Mouse (Mus musculus): ENCODE results near the gene Chit1. TPM values are rescaled to one million over a fixed set of nuclear protein-coding genes. Genes with fewer than 3 reads are reported as not detected.
A peak's percentile ranks its signal among the peaks of the same experiment; 100 is the strongest.

Gene Chit1
- polyA plus RNA-seq (2012; rRNA removed): 0.09 and 0.11 TPM in 2 replicates

DNA sequence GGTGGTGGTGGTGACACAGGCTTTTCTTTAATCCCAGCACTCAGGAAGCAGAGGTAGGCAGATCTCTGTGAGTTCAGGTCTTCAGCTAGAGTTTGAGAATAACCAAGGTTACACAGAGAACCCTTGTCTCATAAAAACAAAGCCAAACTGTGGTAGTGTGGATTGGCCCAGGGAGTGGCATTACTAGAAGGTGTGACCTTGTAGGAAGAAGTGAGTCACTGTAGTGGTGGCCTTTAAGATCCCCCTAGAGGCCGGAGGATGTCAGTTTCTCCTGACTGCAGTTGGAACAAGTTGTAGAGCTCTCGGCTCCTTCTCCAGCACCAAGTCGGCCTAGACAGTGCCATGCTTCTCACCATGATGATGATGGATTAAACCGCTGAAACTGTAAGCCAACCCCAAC is at the start of gene Chit1:
Chit1 (plus strand) TSS at position 264 of the 400 bp plus-strand sequence.
- TF ChIP-seq CTCF (IDR thresholded peaks at IDR 0.05; ENCODE audit: borderline replicate concordance, extremely low read depth, insufficient read depth, insufficient read length): no peak
- no peak for TF ChIP-seq POLR2A (IDR thresholded peaks at IDR 0.05; ENCODE audit: borderline replicate concordance, extremely low read depth, insufficient read depth, insufficient read length, poor library complexity, severe bottlenecking)
- DNase-seq (ENCODE audit: low read depth): no peak

DNA sequence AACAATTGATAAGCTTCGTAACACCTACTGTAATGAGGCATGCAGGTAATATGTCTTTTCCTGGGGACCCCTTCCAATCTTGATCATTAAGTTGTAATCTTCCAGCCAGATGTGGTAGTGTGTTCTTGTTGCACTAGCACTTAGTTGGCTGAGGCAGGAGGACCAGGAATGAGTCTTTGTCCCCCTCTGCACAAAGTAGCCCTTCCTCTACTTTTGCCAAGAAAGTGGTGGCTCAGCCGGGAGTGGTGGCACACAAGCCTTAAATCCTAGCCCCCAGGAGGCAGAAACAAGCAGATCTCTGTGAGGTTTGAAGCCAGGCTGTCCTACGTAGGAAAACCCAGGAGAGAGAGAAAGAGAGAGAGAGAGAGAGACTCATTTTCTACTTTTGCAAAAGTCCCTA is 49.1 kb upstream of the Chit1 start:
- DNase-seq (ENCODE audit: low read depth): no peak
- no peak for TF ChIP-seq POLR2A (IDR thresholded peaks at IDR 0.05; ENCODE audit: borderline replicate concordance, extremely low read depth, insufficient read depth, insufficient read length, poor library complexity, severe bottlenecking)
- TF ChIP-seq CTCF (IDR thresholded peaks at IDR 0.05; ENCODE audit: borderline replicate concordance, extremely low read depth, insufficient read depth, insufficient read length): no peak

DNA sequence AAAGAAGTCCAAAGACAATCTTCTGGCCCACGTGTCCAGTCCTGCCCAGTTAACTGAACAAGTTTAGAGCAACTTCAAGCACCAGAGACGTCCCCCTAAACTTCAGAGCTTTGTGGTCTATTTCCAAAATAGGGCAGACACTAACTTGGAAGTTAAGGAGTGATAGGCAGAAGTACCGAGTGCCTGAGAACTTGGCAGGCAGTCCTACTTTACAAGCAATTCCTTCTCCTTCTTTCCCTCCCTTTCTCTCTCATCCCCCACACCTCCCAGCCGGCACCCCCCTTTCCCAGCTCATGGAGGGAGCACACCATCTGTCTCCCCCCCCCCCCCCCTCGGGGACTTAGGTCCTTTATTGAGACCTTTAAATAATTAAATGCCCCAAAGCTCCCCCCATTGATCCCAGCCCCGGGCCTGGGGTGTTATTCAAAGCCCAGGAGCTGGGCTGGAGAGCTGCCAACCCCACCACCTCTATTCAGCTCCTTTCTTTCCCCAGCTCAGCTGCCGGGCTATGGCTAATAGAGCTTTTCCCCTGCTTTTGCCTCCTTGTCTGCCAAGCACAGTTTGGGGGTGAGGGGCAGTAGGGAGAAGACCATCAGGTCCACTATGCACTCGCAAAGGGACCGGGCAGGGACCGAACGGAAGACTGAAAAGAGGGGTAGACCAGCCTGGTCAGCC is 48.5 kb upstream of the Chit1 start:
- TF ChIP-seq POLR2A (IDR thresholded peaks at IDR 0.05; ENCODE audit: borderline replicate concordance, extremely low read depth, insufficient read depth, insufficient read length, poor library complexity, severe bottlenecking): 0 out of 2 replicates have a peak, but pooled peaks have one; percentile 7
- no peak for TF ChIP-seq CTCF (IDR thresholded peaks at IDR 0.05; ENCODE audit: borderline replicate concordance, extremely low read depth, insufficient read depth, insufficient read length)

DNA sequence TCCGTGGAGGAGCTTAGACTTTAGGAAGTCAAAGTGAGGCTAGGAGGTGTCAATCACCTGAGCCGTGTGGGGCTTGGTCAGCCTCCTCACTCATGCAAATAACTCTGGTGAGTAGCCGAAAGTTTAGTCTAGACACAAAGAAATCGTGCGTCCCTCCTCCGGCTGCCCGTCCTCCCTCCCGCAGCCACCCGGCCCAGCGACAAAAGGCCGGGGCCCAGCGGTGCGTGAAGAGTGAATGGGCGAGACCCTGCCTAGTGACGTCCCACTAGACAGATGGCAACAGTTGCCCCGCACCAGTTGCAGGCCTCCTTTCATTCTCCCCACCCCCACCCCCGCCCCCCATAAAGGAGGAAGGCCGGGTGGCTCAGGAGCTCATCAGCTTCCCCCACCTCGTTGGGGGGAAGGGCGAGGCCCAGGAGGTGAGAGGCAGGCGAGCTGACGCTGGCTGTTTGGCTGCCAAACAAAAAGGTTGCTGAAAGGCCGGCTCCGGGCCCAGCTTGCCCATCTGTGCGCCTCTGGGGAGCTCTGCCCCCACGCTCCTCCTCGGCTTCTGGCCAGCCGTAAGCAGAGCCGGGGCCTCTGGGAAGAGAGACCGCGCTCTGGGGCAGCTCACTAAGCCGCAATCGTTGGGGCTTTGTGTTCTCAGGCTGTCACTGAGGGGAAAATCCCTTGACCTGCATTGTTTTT is 47.8 kb upstream of the Chit1 start:
- DNase-seq (ENCODE audit: low read depth): peak; percentile 98
- TF ChIP-seq CTCF (IDR thresholded peaks at IDR 0.05; ENCODE audit: borderline replicate concordance, extremely low read depth, insufficient read depth, insufficient read length) (no peak), POLR2A (IDR thresholded peaks at IDR 0.05; ENCODE audit: borderline replicate concordance, extremely low read depth, insufficient read depth, insufficient read length, poor library complexity, severe bottlenecking) (no peak)

More for the DNA sequence above, 48.5 kb upstream of the Chit1 start:
- peak; percentile 98 for DNase-seq (ENCODE audit: low read depth)

DNA sequence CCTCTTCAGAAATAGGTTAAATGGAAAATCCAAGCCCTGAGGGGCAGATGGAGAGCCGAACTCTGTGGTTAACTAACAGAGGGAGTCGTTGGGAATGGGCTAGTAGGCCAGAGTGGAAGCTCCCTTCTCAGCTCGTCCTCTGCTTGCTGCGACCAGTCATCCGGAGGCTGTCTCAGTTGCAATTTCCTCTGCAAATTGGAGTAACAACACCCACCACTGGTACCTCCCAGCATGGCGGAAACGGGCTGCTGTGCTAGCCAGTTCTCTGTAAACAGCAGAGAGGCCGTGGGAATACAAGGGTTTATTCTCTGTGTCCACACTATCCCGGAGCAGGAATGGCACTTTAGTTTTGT is 47.3 kb upstream of the Chit1 start:
- TF ChIP-seq POLR2A (IDR thresholded peaks at IDR 0.05; ENCODE audit: borderline replicate concordance, extremely low read depth, insufficient read depth, insufficient read length, poor library complexity, severe bottlenecking) (no peak), CTCF (IDR thresholded peaks at IDR 0.05; ENCODE audit: borderline replicate concordance, extremely low read depth, insufficient read depth, insufficient read length) (no peak)
- DNase-seq (ENCODE audit: low read depth): no peak

DNA sequence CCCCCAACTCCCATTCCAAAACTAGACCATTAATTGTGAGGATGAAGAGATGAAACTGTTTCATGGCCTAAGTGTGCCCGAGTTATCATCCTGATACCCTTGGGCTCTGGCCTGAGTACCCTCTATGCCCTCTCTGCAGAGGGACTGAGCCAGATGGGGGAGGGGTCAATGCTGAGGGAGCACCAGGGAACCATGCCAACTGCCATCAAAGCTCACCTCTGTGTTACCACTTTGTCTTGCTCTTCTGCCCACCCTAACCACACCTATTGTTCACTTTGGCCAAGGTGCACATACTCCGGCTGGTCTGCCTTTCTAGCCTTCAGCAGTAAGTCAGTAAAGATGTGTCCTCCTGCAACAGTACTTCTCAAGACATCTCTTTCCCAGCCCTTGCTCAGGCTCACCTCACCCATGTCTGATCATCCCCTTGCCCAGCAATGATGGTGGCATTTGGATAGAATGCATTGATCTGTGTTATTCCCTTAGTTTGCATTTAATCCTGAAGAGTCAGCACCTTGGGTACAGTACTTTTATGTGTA is 46.7 kb upstream of the Chit1 start:
- DNase-seq (ENCODE audit: low read depth): no peak
- TF ChIP-seq POLR2A (IDR thresholded peaks at IDR 0.05; ENCODE audit: borderline replicate concordance, extremely low read depth, insufficient read depth, insufficient read length, poor library complexity, severe bottlenecking): no peak
- no peak for TF ChIP-seq CTCF (IDR thresholded peaks at IDR 0.05; ENCODE audit: borderline replicate concordance, extremely low read depth, insufficient read depth, insufficient read length)

DNA sequence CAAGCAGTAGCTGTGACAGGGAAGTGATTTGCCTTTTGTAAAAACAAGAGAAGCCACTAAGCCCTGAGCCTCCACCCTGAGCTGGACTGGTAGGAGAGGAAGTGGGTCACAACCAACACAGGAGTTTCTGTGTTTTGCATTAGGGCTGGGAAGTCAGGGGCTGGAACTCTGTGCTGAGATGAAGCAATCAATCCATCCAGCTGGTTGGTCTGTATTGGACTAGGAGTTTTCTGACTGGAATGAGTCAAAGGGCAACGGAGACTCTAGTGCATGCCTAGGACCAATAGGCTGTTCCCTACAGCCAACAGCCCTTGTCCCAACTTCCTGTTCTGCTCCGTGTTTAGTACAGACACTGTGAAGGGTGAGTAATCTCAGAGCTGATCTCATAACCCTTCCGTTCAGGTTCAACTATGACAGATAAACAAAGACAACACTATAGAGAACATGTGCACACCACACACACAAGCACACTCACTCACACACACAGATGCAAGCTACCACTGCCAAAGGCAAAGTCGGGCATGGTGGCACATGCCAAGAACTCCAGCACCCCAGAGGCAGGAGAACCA is 45.7 kb upstream of the Chit1 start:
- no peak for DNase-seq (ENCODE audit: low read depth)
- TF ChIP-seq POLR2A (IDR thresholded peaks at IDR 0.05; ENCODE audit: borderline replicate concordance, extremely low read depth, insufficient read depth, insufficient read length, poor library complexity, severe bottlenecking) (no peak), CTCF (IDR thresholded peaks at IDR 0.05; ENCODE audit: borderline replicate concordance, extremely low read depth, insufficient read depth, insufficient read length) (no peak)

DNA sequence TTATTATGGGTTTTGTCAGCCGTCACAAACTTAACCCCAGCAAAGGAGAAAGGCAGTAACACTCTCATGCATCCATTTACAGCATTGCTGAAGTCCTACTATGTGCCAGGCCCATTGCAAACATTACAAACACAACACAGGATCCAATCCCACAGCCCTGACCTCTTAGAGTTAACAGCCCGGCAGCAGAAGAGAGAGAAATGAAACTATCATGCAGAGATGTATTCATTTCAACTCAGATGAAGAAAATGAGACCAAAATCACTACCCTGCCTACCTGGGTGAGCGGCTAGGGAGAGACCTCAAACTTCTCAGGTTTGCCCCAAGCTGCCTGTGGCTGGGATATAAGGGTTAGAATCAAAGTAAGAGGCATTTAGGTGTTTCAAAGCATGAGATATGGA is 44.5 kb upstream of the Chit1 start:
- no peak for TF ChIP-seq POLR2A (IDR thresholded peaks at IDR 0.05; ENCODE audit: borderline replicate concordance, extremely low read depth, insufficient read depth, insufficient read length, poor library complexity, severe bottlenecking)
- TF ChIP-seq CTCF (IDR thresholded peaks at IDR 0.05; ENCODE audit: borderline replicate concordance, extremely low read depth, insufficient read depth, insufficient read length): no peak
- no peak for DNase-seq (ENCODE audit: low read depth)

DNA sequence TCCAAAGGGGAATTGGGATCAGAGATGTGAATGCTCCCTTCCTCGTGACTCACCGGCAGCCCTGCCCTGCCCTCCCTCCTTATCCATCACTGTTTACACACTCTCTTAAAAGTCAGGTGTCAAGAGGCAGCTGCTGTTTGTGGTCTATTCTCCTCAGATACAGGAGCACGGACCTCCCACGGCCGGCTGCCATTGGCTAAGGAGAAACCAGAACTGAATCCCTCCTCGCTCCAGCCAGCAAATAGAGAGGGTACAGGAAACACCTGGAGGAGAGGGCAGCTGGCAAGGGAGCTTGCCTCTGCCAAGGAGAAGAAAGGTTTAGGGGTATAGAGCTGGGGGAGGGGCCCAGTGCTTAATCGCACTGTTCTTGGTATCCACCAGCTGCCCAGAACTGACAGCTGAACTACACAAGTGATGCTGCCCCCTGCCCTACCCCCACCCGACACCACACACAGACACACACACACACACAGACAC is 43.9 kb upstream of the Chit1 start:
- DNase-seq (ENCODE audit: low read depth): peak; percentile 88
- TF ChIP-seq CTCF (IDR thresholded peaks at IDR 0.05; ENCODE audit: borderline replicate concordance, extremely low read depth, insufficient read depth, insufficient read length) (no peak), POLR2A (IDR thresholded peaks at IDR 0.05; ENCODE audit: borderline replicate concordance, extremely low read depth, insufficient read depth, insufficient read length, poor library complexity, severe bottlenecking) (no peak)

DNA sequence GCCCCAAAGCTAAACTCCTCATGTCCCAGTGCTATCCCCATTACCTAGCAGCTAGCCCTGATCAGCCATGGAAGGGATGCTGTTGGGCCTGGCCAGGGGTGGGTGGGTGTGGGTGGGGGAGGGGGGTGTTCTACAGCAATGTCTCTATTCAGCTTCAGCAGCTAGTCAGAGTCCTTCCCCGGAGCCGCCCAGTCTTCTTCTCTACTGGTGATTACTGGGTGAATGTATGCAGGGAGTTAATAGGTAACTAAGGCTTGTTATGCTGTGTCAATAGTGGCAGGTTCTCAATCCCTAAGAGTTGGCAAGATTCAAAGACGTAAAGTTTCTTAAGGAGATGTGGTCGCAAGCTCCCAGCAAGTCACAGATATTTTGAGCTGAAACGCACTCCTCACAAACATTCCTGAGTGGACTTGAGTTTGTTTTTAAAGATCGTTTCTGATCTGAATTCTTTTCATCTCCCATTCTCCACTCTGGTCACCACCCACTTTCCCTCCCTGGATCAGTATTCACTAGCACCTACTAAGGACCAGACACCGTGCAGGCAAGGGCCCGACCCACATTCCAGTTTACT is 40.9 kb upstream of the Chit1 start:
- TF ChIP-seq POLR2A (IDR thresholded peaks at IDR 0.05; ENCODE audit: borderline replicate concordance, extremely low read depth, insufficient read depth, insufficient read length, poor library complexity, severe bottlenecking) (no peak), CTCF (IDR thresholded peaks at IDR 0.05; ENCODE audit: borderline replicate concordance, extremely low read depth, insufficient read depth, insufficient read length) (no peak)
- DNase-seq (ENCODE audit: low read depth): no peak

DNA sequence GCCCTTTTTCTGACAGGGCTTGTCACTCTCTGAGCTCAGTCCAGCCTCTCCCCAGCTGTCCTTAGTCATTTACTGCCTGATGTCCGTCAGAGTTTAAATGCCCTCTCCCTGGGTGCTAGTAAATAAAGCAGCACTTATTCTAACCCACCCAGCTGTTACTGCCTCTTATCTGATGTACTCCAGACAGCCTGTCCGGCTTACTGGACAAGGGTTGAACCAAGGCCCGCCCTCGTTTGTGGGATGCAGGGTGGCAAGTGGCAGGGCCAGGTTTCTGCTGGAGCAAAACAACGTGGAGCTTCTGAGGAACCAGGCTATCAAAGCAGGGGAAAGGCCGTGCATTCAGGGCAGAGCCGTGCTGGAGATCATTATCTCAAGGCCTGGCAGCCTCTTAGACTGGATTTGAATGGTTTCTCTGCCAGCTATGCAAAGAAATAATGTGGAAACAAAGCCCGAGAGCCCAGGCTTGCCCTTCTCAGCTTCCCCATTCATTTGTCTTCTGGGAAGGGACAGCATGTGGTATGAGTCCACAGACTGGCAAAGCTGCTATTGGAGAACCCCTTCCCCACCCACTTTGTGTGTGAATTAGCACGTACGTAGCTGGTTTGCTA is 39.5 kb upstream of the Chit1 start:
- TF ChIP-seq POLR2A (IDR thresholded peaks at IDR 0.05; ENCODE audit: borderline replicate concordance, extremely low read depth, insufficient read depth, insufficient read length, poor library complexity, severe bottlenecking) (no peak), CTCF (IDR thresholded peaks at IDR 0.05; ENCODE audit: borderline replicate concordance, extremely low read depth, insufficient read depth, insufficient read length) (no peak)
- DNase-seq (ENCODE audit: low read depth): peak; percentile 89
